Mouse (Mus musculus) mouse trophoblast stem cell (cell line): ENCODE measurements around the gene Tada2b.

Source experiments
- in situ Hi-C, 2 experiments: fragments of 300-500 bp; cut with MseI, MboI; formaldehyde crosslinking; loops; 2 replicates in 1 of 2; 3 replicates in 1 of 2; pipeline ENCODE4 v1.15.1; 2025

The Tada2b gene

GRCm38 (mm10) chr5:36446166-36446890, 37.8 kb downstream of the Tada2b start:
- in situ Hi-C loops = no loop called here

- in situ Hi-C loops = no loop called here
These were observed 39.1 kb downstream of the Tada2b start for GRCm38 (mm10) chr5:36445028-36445427.

- in situ Hi-C loops = no loop called here
These were observed 39.5 kb downstream of the Tada2b start for GRCm38 (mm10) chr5:36444611-36445010.

- in situ Hi-C loops = no loop called here
These were observed 43.3 kb downstream of the Tada2b start for GRCm38 (mm10) chr5:36440741-36441140.

GRCm38 (mm10) chr5:36436858-36437257, 47.2 kb downstream of the Tada2b start:
- in situ Hi-C loops = no loop called here

GRCm38 (mm10) chr5:36434398-36434967, 49.6 kb downstream of the Tada2b start:
- in situ Hi-C loops = no loop called here

- in situ Hi-C loops = no loop called here
These were observed 52.4 kb downstream of the Tada2b start for GRCm38 (mm10) chr5:36431711-36432110.

GRCm38 (mm10) chr5:36429551-36429950, 54.5 kb downstream of the Tada2b start:
- in situ Hi-C loops = no loop called here

GRCm38 (mm10) chr5:36427831-36428230, 56.3 kb downstream of the Tada2b start:
- in situ Hi-C loops = no loop called here

- in situ Hi-C loops = no loop called here
These were observed 57.7 kb downstream of the Tada2b start for GRCm38 (mm10) chr5:36426404-36426803.

GRCm38 (mm10) chr5:36424676-36425075, 59.4 kb downstream of the Tada2b start:
- in situ Hi-C loops = no loop called here
